Mouse (Mus musculus) cerebral cortex, adult 2 months (tissue): ENCODE measurements around the gene Kcne1.

Experiments
- WGBS: fragments of 180-500 bp; shearing (Covaris S2); methylation state at CpG from one replicate; pipeline ENCODE4 v1.1.7; 2018; 5-methylcytosine and 5-hydroxymethylcytosine counted together

The Kcne1 gene

DNA sequence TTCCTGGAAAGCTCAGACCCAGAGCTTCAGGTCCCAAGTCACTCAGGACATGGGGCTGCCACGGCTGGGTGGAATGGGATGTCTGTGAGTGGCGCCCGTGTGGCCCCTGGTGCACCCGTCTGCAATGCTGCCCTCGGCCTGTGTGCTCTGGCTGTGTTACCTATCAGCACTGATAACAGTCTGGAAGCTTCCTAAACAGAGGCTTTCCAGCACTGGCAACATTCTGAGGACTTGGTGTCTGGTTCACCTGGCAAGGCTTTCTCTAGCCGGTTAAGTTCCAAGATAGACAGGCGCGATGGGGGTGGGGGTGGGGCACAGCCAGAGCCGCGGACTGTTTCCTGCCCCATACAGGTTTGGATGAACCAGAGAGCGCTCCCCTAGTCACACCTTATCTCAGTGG is 3.3 kb downstream of the Kcne1 start:
- WGBS = 83% methylated on average over 11 of the region's 11 CpGs

DNA sequence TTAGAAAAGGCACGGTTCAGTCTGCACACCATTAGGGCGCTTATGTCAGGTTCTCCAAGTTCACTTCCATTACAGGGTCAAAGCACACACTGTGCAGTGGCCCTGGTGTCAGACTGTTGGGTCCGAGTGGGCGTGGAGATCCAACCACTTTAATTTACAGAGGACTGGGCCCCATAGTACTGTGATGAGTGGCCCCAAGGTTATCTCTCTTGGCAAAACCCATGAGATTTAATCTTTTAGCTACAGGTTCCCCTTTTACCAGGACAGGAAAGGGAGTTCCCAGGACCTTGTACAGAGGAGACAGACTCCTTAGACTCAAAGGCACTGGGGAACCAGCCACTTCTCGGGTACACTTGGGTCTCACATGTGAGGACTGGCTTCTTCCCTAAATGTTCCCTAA is 3.9 kb downstream of the Kcne1 start:
- WGBS = 94% methylated on average over 5 of the region's 5 CpGs

DNA sequence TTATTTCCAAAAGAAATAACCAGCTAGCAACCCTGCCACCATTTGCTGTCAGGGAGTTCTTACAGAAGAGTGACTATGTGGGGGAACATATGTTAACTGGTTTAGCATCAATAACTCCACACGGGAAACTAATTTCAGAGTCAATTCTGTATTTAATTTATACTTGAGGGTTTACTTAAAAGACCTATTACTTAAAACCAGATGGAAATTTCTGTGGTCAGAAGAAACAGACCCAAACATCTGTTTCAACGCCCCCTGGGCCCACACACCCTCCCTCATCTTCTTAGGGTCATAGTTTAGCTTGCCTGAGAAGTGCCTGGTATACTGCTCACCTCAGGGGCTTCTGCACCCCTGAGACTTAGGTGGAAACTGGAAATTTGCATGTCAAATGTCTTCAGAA is 5.4 kb downstream of the Kcne1 start:
- WGBS = 82% methylated on average over 2 of the region's 2 CpGs

DNA sequence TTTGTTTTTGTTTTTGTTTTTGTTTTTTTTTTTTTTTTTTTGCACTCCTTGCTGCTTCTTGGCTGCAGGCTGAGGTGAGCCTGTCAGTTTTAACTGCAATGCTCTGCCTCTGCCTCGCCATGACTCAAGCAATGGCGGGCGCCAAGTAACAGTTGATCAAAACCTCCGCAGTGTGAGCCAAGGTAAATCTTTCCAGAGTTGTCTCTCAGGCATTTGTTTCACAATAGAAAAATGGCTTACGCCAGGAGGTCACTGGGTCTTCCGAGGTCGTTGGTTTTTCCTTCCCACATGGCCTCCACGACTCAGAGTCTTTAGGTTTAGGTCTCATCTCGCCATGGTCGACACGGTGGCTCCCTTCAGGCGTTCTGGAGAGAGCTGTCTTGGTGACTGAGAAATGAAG is 6.0 kb downstream of the Kcne1 start:
- WGBS = 95% methylated on average over 12 of the region's 12 CpGs

- WGBS = 67% methylated on average over 12 of the region's 12 CpGs
Measured at GRCm38 (mm10) chr16:92348941-92349340, 10.3 kb downstream of the Kcne1 start.

GRCm38 (mm10) chr16:92346297-92346916 is 12.9 kb downstream of the Kcne1 start:
- WGBS = 77% methylated on average over 13 of the region's 13 CpGs

GRCm38 (mm10) chr16:92345177-92345576 is 14.1 kb downstream of the Kcne1 start:
- WGBS = 80% methylated on average over 11 of the region's 11 CpGs

- 27% methylated on average over 27 of the region's 27 CpGs for WGBS
Measured at GRCm38 (mm10) chr16:92340612-92341511, 18.4 kb downstream of the Kcne1 start.

DNA sequence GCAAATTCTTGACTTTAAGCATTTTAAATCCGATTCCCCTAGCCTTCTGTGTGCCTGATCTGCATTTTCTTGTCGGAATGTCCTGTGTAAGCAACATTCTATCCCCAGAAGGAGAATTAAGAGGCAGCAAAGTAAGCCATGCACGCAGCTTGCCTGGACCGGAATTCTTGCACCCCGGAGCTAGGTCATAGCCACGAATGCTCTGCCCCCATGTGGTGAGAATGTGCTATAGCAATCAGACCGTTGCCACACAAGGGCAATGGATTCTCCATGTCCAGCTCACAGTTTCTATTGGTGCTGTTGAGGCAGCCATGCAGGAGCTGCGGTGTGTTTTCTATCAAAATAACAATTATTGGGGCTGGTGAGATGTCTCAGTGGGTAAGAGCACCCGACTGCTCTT is 23.0 kb downstream of the Kcne1 start:
- 3% methylated on average over 9 of the region's 9 CpGs for WGBS

- 66% methylated on average over 9 of the region's 9 CpGs for WGBS
Measured at GRCm38 (mm10) chr16:92334600-92334999, 24.7 kb downstream of the Kcne1 start.

GRCm38 (mm10) chr16:92330966-92331365 is 28.3 kb downstream of the Kcne1 start:
- 84% methylated on average over 5 of the region's 5 CpGs for WGBS

GRCm38 (mm10) chr16:92327911-92328310 is 31.4 kb downstream of the Kcne1 start:
- WGBS = 82% methylated on average over 10 of the region's 10 CpGs

DNA sequence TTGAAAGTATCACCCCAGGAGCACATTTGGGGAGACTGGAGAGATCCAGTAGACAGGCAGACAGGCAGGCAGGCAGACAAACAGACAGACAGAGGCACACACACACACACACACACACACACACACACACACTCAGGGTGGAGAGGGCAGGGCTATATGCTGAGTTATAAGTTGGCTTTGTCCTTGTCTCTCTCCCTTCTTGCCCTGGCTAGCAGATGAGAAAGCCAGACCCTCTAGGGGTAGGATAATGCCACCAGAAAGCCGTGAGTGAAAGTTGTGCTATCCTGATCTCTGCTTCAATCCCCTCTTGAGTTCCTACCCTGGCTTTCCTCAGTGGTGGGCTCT is 34.2 kb downstream of the Kcne1 start:
- WGBS = 88% methylated on average over 1 of the region's 1 CpGs

GRCm38 (mm10) chr16:92324309-92325061 is 34.8 kb downstream of the Kcne1 start:
- WGBS = 74% methylated on average over 7 of the region's 7 CpGs

GRCm38 (mm10) chr16:92321341-92321740 is 37.9 kb downstream of the Kcne1 start, which contains the start of gene Fam243:
Gene Fam243, minus strand, starts transcription at chr16:92321441.
- 94% methylated on average over 8 of the region's 8 CpGs for WGBS

DNA sequence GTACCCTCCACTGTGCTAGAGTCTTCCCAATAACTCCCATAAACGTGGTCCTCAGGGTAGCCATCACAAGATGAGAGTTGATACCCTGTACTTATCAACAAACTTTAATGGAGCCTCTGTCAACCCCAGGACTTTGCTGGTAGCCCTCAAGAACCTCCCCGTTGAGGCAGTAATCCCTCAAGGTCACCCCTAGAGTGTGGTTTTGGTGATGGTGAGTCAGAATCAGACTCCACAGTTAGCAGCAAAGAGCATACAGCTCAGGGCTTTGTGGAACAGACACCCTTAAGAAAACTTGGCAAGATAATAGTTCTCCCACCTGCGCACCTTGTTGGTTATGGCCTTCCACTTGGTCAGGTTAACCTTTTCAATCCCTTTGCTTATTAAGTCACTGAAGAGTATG is 38.9 kb downstream of the Kcne1 start:
- WGBS = 87% methylated on average over 3 of the region's 3 CpGs

- 39% methylated on average over 20 of the region's 20 CpGs for WGBS
Measured at GRCm38 (mm10) chr16:92319353-92320109, 39.7 kb downstream of the Kcne1 start.

GRCm38 (mm10) chr16:92316049-92316738 is 43.1 kb downstream of the Kcne1 start:
- WGBS = 72% methylated on average over 7 of the region's 7 CpGs

- WGBS = 45% methylated on average over 13 of the region's 13 CpGs
Measured at GRCm38 (mm10) chr16:92313953-92314741, 45.1 kb downstream of the Kcne1 start.

DNA sequence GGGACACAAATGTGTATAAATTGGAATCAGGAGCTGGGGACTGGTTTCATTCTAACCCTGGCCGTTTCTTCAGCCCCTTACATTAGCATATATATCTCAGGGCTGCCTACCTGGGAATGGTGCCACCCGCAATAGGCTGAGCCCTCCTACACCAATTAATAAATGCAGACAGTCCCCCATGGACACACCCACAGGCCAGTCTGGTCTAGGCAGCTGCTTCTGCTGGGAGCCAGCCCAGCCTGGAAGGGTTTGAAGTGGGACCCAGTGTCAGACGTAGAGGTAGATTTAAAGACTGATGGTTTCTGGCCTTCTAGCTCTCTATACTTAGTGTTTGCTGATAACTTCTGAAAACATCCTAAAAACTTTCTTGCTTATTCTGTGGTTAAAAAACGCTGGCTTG is 50.1 kb downstream of the Kcne1 start:
- WGBS = 54% methylated on average over 4 of the region's 4 CpGs
